Mouse (Mus musculus) embryo, embryonic 11.5 days (tissue): ENCODE measurements around the gene Nrxn2.

Source experiments
- DNase-seq: peaks from one replicate; pipeline ENCODE4 v3.0.0-alpha.2; 2012; ENCODE audit warnings: low read depth, low spot score

Nrxn2 gene

DNA sequence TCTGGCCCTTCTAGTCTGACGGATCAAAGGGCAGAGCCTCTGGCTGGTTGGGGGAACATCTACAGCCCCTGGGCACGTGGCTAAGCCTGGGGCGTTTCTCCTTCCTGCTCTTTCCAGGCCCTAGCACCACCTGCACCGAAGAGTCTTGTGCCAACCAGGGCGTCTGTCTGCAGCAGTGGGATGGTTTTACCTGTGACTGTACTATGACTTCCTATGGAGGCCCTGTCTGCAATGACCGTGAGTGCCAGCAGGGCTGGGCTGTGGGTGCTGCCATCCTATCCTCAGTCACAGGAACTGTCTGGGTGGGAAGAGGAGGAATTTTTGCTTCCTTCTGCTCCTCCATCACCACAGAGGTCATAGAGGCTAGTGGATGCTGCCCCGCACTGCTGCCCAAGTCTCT, 74.7 kb downstream of the Nrxn2 start:
- no peak for DNase-seq

DNA sequence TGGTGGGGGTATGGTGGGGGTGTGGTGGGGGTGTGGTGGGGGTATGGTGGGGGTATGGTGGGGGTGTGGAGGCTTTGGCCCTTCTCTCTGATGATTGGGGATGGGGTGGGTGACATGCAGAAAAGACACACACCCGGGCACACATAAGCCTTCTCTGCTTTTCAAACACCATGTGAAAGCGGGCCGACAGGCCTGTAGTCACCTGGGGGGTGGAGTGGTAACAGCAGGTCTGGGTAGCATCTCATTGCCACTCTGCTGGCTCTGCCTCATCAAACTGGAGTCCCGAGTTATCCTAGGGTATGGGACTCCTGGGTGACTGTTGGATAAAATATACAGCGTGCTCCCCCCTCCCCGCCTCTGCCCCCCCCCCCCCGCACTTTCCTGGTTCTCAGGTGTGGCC, 75.5 kb downstream of the Nrxn2 start:
- DNase-seq, result no peak

DNA sequence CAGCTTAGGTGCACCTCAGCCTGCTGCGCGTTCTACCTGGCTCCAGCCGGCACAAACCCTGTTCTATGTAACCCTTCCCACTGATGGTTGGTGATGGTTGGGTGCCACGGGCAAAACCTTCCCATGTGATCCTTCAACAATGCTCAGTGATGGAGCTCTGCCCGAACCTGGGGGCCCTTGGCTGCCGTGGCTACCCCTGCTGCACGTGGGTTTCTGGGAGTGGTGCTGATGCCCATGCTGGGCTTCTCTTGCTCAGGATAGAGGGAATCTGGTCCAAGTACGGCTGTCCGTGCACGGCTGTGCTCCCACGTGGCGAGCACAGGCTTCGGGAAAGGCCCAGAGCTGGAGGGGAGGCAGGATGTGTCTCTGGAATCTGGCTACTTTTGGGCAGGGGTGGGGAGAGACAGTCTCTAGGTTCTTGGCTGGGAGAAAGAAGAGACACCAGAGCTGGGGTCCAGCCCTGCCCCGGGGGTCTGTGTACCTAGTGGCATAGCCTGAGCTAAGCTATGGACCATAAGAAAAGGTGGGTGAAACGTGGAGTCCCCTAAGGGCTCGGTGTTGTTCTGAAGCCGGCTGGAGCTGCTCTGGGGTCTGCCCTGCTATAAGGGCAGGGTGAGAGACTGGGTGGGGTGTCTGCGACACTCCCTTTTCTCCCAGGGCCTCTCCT, 76.1 kb downstream of the Nrxn2 start:
- DNase-seq, result no peak

DNA sequence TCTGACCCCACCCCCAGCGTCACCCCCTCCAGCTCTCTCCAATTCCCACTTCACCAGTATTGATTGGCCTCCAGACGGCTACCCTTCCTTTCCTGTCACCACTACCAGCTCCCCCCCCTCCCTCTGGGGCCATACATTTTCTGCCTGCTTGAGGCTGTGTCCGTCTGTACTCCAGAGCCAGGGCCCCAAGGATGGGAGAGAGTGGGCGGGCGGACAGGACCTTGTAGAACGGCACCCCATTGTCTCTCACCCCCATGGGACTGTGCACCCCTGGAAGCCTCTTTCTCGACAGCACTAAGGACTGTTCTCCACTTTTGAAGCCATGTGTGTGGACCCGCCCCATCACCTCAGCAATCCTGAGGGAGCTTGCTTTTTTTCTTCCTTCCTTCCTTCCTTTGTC, 77.2 kb downstream of the Nrxn2 start:
- no peak for DNase-seq

DNA sequence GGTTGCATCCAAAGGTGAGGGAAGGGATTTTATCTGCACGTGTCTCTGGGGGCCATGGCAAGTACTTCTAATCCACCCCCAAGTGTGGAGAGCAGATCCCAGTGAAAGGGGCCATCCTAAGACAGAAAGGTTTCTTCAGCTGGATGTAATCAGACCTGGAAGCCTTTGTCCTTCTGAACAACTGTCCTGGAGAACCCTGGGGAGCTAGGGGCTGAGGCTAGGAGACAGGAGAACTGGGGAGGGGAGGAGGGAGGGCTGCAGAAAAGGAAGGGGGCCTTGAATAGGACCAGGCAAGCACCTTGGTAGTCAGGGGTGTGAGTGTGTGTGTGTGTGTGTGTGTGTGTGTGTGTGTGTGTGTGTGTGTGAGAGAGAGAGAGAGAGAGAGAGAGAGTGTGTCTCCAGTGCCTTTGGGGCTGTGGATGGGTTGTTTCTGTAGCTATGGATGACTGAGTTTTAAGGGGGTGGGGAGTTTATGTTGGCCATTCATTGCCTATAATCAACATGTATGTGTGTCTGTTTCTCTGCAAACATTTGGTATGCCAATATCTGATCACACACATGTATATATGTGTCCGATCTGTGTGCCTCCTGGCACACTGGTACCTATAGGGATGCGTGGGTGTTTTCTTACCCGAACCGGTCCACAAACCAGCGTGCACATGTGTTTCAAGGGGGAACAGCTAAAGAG, 78.1 kb downstream of the Nrxn2 start:
- no peak for DNase-seq

DNA sequence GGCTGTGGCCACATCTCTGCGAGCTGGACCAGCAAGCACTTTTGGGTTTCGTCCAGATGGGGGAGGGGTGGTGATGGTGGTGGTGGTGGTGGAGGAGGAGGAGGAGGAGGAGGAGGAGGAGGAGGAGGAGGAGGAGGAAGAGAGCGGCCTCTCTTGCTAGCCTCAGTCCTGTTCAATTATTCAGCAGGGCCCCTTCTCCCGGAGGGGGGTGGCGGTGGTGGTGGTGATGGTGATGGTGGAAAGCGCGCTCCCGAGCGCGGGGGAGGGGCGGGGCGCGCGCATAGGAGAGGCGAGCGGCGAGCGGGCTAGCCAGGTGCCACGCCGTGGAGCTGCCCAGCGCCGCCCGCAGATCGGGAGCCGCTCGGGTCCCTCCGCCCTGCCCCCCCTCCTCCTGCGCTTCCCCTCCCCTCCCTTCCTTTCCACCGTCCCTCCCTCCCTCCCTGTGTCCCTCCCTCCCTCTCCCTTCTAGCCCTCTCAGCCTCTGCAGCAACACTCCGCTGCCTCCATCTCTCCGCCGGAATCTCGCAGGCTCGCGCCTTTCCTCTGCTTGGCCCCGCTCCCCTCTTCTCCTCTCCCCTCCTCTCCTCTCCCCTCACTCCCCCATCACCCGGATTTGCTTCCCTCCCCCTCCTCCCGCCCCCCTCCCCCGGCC, 78.7 kb downstream of the Nrxn2 start:
- DNase-seq, result no peak

DNA sequence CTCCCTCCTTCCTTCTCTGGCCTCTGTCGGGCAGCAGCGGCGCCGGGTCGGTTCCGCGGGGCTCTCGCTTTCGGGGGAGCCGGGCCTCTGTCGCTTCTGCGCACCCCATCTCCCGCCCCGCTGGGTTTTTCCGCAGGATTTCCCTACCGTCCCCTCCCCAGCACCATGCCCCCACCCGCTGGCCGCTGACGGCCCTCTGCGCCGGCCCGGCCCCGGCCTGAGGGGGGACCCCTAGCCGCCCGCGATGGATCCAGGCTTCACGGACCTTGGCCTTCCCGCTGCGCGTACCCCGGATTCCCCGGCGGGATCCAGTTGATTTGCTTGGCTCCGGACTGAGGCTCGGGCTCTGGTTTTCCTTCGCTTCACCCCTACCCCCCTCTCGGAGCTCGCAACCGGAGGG, 79.3 kb downstream of the Nrxn2 start:
- no peak for DNase-seq

DNA sequence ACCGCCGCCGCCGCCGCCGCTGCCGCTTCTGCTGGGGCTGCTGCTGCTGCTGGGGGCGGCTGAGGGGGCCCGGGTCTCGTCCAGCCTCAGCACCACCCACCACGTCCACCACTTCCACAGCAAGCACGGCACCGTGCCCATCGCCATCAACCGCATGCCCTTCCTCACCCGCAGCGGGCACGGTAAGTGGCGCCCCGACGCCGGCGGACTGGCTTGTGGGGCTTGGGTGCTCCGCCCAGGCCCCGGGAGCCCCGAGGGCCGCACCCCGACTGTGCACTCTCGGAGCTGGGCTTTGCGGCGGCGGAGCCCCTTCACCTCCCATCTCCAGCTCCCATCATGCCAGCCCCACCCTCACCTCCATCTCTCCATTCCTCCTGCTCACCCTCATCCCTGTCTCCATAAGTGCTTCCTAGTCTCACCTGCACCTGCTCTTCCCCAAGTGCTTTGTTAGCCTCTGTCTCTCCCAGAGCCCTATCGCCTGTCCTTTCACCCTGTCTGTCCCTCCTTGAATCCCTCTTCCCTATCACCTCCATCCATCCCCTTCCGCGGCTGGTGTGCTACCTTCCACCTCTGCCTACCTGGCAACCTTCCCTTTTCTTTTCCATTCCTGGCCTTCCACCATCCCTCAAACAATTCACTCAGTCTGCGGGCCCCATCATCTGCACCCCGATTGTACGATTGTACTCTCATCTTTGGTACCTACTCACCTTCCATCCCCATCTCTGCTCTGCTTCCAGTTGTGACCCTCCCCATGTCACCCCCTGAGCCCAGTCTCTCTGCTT, 80.0 kb downstream of the Nrxn2 start:
- DNase-seq, result no peak

DNA sequence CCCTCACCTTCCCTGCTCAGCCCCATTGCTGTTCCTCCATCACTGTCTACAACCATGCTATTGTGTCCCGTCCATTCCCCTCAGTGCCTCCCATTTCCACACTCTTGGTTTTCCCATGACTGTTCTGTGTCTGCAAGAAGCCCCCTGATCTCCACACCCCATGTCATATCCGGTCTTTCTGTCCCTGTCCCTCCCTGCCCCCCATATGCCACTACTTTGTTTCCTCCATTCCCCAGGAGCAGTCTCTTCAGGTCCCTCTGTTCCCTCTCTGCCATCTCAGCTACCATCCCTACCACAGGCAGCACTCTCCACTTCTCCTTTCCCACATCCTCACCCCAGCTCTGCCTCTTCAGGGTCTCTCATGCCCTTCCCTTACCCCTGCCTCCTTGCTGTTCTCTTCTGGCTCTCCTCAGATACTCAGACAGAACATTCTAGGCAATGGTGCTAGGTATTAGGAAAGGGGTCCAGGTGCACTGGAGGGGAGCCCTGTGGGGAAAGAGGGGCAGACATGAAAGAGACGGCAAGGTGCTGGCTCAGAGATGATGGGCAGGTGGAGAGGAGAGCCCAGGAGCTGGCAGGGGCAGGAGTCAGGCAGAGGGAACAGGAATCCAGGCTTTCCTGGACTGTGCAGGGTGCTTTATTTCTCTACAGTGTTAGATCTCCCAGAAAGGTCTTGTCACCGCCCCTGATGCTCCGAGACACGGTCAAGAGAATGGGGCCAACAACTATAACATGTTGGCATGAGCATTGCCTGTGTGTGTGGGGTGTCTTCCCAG, 81.5 kb downstream of the Nrxn2 start:
- no peak for DNase-seq

DNA sequence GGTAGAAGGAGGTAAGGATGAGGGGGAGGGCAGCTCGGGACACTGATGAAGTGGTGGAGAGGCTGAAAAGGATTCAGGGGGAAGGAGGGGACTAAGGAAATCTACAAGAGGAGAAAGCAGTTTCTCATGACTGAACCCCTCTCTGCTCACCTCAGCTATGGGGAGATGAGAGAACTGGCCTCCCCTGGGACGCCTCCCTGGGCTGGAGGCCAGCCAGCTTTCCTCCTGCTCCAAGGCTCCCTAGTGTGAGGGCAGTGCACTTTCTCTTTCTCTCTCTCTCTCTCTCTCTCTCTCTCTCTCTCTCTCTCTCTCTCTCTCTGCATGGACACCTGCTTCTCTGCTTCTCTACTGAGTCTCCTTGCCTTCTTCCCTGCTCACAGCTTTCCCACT, 82.1 kb downstream of the Nrxn2 start:
- DNase-seq, result no peak

DNA sequence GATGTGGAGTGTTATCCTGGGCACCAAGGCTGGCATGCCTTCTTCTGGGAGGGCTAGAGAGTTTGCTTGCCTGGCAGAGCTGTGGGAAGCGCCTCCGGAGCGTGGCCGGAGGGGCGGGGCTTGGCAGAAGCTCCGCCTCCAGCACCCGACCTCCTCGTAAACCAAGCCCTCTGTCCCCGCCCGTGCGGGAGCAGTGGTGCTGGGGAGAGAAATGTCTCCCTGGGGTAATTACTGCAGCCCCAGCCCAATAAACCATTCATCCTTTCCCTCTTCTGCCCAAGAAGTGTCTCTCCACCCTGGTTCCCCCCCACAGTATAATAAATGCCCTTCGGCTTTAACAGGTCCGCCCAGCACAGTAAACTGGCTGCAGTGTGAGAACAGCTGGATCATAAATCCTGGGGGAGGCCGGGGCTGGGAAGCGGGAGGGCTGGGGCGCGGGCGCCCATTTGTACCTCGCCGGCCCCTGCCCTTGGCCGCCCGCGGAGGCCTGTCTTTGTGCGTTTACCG, 83.6 kb downstream of the Nrxn2 start:
- no peak for DNase-seq

DNA sequence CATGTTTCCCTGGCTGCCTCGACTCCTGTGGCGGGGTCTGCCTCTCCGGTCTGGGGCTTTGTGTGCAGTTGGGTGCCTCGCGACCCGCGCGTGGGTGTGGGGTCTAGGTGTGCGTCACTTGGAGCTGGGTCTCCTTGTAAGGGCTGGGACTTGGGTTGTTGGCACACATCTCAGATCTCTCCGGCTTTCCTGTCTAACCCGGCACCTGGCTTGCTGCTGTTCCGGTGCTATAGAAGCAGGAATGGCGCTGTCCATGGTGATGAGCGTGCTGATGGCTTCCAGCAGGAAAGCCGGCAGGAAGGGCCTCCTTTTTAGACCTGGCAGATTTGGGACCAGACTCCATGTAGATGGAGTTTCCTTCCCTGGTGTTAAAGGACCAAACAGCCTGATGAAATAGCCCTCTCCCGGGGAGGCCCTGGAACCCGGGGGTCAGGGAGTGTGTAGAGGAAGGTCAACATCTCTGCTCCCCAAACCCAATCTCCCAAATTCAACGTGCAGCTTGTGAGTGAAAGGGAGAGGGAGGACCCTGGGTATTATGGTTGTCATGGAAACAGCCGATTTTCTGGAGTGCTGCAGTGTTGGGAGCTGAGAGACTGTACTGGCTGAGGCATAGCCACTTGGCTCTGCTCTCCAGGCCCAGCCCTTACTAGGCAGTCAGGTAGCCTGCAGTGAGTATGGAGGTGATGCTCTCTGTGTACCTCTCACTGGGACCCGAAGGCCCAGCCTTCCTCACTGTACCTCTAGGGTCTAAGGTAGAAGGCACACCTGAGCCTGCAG, 84.2 kb downstream of the Nrxn2 start:
- DNase-seq, result peak; percentile 76

DNA sequence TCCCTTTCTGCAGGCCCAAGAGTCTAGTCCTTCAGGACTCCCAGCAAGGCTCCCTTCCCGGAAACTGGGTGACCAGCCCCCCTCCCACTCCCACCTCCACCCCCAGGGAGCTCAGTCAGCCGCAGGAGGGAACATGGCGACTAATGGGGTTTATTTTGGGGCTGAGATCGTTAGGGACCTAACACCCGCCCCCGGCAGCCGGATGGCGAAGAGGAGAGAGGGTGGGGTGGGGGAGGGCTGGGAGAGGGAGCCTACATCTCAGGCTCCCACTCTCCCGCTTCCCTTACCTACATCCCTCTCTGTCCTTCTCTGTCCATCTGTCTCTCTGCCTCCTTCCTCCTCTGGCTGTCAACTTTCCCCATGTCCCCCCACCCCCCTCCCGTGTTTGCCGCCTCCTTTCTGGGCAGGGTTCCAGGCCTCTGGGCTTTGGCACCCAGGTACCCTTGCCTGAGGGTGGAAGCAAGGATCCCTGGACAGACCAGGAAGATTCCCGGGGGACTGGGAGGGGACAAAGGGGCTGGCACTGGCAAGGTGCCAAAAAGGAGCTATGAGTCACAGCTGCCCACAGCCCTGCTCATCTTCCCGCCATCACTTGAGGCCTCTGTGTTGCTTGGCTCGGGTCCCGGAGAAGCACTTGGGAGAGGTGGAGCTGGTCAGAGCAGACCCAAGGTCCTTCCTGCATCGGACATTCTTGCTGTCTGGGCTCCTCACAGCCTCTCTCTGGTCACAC, 85.6 kb downstream of the Nrxn2 start:
- no peak for DNase-seq

DNA sequence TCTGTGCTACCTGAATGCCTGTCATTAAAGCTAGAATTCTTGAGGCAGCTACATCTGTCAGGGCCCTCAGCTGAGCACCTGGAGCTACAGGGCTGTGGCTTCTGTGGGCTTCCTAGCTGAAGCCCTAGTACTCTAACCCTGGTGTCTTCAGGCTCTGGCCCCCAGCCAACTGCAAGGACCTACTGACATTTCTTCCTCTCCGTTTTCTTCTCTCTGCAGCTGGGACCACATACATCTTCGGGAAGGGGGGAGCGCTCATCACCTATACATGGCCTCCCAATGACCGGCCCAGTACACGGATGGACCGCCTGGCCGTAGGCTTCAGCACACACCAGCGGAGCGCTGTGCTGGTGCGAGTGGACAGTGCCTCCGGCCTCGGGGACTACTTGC, 86.1 kb downstream of the Nrxn2 start:
- DNase-seq, result no peak

DNA sequence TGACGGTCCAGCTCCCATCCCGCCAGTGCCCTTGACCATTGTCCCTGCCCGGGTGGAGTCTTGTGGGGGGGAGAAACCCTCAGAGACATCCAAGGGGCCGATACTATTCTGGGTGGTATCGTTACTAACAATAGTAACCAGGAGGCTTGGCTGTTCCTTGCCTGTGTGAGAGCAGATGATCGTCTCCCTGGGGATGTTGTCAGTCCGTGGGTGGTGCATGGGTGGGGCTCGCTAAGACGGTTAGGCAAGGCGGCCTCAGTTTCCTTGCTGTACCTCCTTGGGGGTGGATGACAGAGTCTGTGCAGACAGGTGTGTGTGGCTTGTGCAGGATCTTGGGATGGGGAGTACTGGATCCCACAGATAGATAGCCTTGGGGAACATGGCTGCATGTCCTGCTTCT, 88.9 kb downstream of the Nrxn2 start:
- DNase-seq, result no peak

DNA sequence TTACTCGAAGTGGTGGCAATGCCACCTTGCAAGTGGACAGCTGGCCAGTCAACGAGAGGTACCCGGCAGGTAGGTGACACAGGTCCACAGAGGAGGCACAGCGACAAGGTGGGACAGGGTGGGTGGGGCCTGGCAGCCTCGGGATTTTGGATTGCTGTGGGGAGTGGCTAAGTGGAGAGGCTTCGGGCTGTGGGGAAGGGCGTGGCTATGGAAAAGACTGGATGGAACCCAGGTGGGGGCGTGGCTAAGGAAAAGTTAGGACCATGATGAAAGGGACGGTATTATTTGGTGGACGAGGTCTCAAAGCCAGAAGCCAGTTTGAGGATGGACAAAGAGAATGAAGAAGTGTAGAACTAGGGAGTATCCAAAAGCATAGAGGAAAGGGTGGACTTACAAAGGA, 91.3 kb downstream of the Nrxn2 start:
- no peak for DNase-seq

DNA sequence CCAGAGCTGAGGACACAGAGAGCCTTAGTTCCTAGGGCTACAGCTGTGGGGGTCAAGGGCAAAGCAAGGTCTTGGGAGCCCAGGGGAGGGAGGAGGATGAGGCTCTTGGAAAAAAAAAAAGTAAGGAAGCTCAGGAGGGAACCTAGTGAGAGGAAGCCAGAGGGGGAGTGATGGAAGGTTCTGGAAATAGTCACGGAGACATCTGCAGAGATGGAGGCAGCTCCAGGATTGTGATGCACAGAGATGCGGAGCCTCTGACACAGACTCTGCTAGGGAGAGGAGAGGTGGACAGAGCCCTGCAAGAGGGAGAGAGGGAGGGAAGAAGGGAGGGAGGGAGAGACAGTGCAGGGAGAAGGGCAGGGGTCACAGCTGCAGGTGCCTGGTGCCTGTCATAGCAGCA, 92.0 kb downstream of the Nrxn2 start:
- DNase-seq, result no peak

DNA sequence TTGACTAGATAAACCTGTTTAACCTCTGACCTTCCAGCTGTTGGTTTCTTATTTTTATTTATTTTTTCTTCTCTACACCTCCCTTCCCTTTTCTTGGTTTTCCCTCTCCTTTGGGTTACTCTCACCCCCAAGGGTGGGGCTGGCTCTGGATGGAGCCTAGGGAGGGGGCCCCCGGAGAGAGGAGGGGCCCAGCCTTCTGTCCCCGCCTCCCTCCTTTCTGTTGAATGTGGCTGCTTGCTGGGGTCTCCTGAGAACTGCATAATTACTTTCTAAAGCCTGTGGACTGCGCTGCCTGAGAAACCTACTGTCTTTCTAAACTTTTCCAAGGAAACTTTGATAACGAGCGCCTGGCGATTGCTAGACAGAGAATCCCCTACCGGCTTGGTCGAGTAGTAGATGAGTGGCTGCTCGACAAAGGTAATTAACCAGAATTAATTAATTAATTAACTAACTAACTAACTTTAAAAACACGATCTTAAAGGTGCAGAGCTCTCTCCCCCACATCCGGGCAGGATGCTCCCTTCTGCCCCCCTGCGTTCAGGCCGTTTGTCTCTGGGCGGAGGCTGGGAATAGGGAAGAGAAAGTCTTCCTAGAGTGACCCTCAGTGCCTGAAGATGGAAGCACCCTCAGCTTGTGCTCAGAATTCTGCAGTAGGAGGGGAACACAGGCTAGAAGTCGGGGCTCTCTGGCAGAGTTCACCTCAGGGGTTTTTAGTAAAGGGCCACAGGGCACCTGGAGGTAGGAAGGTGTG, 95.0 kb downstream of the Nrxn2 start:
- DNase-seq, result no peak

DNA sequence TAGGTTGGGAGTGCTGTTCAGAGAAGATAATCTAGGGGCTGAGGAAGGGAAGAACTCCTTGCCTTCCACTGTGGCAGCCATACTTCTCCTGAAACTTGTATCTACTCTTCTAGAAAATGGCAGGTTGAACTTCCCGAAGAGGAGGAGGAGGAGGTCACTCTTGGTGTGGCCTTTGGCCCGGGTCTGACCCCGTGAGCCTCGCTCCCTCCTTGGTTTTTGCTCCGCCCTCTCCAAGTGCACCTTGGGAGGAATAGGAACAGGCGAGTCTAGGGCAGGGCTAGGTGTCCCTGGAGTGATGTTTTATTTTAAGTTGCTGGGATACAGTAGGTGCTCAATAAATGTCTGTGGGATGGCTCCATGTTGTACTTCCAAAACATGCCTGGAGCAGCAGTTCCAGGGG, 96.4 kb downstream of the Nrxn2 start:
- no peak for DNase-seq
